Mouse (Mus musculus) c-Kit-positive CD71-negative TER-119-negative erythroid progenitor cells, embryonic 14.5 days (primary cell): ENCODE results near the gene Ndufaf2.

Experiments
- DNase-seq: peaks from one replicate; pipeline ENCODE4 v3.0.0-alpha.2; 2013; ENCODE audit warnings: low read depth

Ndufaf2 gene

DNA sequence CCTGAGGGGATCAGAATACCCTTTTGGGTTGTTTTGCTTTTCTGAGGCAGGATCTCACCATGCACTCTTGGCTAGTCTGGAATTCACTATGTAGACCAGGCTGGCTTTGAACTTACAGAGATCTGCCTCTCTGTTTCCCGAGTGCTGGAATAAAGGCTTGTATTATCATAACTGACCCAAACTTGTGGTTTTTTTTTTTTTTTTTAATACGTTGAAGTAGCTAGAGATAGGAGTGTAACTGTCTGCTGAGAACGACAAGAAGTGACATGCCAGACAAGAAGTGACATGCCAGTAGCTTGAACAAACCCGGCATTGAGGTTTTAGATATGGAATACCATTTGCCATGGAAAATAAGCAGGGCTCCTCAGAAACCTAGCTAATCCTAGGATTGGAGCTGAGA lies 125.6 kb downstream of the Ndufaf2 start:
- no peak for DNase-seq

DNA sequence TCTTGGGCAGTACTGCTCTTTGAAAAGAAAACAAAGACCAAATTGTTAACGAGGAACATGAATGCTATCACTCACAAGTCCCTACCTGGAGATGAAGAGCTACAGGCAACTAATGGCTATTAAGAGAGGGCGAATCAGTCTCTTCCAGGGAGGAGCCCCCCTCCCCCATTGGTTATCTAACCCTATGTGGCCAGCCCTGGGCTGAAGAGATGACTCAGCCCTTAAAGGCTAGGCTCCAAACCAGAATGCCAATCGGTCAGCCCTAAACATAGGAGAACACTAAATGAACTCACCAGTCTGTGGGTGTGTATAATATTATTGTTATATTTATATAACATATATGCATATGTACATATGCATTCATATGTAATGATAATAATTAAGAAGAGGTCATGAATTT lies 132.6 kb downstream of the Ndufaf2 start:
- DNase-seq = no peak

DNA sequence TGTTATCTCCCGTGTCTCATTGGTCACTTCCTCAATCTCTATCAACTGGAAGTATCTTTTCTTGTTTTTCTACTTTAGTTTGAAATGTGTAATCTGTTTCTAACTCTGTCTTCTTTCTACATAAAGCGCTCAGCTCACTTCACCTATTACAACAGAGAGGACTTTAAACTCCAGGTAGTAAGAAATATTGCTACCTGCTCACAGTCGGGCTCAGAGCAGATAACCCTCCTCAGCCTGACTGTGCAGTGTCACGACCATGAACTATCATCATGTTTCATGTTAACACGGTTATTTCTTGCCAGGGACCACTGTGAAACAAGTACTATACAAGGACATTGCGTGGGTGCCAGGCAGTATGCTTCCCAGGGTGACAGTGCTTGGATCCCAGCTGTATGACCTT lies 141.1 kb downstream of the Ndufaf2 start:
- DNase-seq = no peak

DNA sequence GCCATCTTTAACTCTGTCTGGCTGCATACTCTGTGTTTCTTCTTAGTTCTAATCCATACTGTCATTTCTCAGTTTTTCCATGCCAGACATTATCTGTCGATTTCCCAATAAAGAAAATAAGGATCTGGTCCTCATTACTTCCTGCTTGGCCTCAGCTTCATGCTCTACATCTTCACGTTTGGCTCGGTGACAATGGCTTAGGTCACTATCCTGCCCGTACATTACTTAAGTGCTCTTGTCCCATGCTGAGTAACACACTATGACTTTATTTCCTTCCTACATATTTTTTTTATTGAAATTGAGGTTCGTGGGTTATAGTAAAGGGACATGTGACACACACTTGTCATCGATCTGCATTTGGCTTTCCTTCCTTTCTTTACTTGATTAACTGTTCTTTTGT lies 143.3 kb downstream of the Ndufaf2 start:
- no peak for DNase-seq

DNA sequence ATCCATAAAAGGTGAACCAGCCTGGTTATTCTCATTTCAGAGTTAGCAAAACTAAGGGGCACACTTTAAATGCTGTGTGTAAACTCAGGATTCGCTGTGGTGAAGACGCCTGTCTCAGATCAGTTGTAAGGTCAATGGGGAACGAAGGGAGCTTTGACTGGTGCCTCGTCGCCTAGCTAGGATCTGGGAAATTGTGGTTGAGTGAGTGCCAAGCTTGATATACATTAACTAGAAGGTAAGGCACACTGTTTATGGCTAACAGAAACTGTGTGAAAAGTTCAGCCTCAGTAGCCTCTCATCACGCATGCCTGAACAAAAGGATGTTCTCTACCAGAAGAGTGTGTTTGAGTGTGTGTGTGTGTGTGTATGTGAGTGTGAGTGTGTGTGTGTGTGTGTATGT lies 144.6 kb downstream of the Ndufaf2 start:
- no peak for DNase-seq

DNA sequence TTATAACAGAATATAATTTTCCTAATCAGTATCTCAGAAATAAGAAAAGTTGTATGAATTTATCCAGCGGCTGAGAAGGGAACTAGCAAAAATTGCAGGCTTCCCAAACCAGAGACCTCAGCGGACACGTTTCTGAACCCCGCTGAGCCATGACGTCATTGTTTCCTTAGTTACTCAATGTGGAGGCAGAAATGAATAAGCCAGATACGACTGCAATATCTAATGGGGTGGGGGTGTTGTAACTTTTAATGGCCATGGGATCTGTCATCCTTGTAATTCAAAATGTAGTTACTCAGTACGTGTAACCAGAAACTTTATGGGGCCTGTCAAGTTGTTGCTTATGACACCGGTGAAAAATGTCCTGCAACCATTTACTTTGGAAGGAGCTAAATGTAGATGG lies 145.3 kb downstream of the Ndufaf2 start:
- DNase-seq = no peak

DNA sequence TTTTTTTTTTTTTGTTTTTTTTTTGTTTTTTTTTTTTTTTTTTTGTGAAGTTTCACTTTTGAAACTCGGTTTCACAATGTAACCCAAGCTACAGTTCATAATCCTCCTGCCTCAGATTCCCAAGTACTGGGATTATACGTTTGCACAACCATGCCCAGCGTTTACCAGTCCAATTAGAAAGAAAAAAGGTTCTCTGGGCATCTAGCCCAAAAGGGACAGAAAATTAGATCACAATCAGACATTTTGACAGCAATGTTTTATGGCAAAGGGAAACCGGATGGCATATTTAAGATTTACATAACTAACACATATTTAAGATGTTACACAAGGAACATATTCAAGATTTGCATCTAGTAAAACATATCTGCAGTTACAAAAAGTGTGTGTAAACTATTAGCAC lies 150.6 kb downstream of the Ndufaf2 start:
- DNase-seq = no peak

DNA sequence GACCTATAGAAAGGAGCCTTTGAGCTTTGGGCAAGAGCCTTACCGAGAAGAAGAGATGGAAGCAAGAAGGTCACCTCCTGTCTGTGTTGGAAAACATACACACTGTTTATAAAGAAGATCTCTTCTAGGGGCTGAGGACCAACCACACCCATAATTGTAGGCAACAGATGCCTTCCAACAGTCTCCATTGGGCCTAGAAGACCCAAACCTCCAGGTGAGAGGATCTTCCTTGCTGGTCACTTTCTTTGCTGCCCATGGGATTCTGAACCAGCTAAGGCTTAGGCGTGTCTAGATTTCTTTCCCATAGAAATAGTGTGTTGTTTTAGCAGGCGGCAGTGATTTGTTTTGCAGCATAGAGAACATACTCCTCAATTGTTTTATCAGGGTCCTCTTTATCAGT lies 162.1 kb downstream of the Ndufaf2 start:
- DNase-seq = no peak

DNA sequence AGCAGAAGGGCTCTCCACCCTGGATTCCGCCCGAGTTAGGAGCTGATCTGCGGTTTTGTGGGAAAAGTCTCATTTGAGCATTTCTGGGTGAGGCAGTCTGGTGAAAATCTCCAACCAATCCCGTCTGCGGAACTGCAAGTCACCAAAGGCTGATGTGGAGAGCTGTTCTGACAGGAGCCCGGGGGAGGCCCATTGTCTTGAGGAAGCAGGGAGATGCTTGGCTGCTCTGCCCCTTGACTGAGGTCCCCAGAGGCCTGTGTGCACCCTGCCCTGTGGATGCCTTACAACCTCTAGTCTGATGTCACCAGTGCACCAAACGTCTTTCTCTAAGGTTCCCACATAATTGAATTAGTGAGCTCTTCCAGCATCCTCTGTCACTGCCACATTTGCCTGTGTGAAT lies 163.2 kb downstream of the Ndufaf2 start:
- DNase-seq = no peak

DNA sequence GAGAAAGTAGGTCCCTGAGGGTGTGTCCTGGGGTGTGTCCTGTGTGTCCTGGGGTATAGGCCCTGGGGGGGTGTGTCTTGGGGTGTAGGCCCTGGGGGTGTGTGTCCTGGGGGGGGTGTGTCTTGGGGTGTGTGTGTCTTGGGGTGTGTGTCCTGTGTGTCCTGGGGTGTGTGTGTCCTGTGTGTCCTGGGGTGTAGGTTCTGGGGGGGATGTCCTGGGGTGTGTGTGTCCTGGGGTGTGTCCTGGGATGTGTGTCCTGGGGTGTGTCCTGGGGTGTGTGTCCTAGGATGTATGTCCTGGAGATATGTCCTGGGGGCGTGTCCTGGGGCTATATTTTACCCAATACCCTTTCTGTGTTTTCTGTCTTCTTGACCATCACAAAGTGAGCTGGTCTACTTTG lies 165.8 kb downstream of the Ndufaf2 start:
- no peak for DNase-seq

DNA sequence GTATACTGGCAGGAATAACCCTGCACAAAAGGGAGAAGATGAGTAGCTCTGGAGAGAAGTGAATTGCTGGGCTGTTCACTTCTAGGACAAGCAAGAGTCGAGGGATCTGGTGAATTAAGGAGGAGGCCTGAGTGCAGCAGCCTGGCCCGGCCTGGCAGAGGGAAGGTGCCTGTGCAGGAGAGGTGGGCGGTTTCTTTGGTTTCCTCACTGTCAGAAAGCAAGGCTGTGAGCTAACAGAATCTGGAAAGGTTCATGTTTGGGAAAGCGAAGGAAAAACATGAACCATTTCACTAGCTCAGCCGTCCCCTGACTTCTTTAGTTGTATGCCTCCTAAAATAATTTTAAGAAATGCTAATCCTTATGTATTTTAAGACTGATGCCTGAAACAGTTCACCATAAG lies 173.8 kb downstream of the Ndufaf2 start:
- DNase-seq = no peak

DNA sequence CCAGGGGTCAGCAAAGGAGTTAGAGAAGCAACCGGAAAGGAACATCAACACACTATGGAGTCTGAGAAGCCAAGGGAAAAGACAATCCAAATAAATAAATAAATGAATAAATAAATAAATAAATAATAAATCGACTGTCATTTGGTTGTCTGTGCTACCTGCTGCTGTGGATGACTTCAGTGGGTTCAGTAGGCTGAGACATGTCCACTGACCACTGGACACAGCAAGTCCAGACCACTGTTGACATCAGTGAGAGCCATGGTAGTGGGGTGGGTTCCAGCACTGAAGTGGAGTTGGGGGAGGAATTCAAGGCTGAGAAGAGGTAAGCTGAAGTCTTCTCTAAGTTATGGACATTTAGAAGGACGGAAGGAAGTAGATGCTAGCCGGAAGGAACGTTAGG lies 174.2 kb downstream of the Ndufaf2 start:
- DNase-seq = no peak

DNA sequence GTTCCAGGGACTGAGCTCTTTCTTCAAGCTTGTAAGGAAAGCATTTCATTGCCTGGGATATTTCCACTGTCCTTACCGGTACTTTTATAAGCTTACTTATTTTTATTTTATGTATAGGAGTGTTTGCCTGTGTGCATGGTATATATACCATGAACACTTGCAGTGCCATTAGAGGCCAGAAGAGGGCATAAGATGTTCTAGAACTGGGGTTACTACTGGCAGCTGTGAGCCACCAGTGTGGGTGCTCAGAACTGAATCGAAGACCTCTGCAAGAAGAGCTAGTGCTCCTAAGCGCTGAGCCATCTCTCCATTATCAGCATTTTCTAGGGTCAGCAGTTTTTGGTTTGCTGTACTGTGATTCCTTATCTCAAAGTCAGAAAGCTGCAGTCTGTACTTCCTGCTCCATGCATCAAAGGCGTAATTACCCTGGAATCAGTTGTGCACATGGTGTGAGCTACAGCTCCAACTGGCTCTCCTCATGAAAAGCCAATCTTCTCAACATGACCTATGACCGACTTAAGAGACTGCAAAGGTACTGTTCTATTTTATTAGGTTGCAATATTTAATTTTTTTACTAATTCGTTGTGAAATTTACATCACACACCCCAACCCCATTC lies 175.1 kb downstream of the Ndufaf2 start:
- no peak for DNase-seq

DNA sequence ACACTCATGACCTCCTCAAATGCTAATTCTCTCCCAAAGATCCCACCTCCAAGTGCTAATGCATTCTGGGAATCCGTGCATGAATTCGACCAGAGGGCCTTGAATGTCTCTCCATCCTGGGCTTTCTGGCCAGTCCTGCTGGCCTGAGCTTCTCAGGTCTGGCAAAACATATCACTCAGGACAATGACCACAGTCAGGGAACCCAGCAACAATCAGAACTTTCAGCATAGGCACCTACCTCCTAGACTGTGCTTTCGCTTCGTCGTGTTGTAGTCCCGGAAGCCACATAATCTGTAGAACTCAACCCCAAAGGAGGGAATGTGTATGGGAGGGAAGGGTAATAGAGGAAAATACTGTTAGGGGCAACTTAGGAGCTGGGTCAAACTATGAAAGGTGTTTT lies 179.0 kb downstream of the Ndufaf2 start:
- DNase-seq = no peak

DNA sequence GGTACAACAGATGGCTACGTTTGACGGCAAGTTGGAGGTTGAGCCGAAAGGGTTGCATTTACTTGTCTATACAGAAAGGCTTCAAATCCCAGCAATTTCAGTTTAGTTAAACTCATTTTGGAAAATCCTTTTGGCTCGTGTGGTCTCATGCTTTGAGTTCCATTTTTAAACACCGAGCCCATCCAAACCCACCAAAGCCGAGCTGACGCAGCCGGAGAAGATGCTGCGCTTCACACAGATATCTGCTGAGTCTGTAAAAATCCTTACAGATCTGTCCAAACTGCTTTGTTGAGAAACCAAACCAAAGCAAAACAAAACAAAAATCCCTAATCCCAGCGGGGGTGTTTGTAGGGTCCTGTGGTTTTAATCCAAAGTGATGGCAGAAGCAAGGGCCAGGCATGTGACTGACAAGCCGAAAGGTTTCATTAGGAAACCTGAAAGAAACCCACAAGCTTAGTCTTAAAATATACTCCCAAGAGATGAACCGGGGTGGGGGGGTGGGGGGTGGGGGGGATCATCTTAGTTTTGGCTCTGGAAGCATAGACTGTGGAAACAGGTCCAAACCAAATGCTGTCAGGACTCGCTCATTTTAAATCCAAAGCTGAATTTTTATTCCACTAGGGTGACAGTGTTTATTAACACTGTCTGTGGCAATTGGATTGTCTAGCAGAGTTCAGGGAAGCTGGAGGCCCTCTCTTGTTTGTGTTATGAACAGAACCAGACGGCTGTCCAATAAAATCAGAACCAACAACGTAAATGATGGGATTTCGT lies 181.4 kb downstream of the Ndufaf2 start:
- DNase-seq = no peak

DNA sequence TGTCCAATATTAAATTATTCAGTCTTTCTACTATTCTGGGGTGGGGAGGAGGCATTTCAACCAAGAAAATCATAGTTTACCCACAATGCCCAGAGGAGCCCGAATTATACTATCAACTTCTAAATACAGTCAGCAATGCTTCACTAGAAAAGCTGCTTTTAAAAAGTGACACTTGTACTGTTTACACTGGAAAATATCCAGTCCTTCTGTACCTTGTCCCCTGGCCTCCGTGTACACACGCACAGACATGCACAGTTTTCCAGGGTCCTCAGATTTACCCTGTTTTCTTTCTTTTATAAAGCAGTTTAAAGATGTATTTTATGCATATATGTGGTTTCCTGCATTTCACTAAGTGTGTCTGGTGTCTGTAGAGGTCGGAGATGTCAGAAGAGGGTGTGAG lies 186.0 kb downstream of the Ndufaf2 start:
- DNase-seq = no peak

DNA sequence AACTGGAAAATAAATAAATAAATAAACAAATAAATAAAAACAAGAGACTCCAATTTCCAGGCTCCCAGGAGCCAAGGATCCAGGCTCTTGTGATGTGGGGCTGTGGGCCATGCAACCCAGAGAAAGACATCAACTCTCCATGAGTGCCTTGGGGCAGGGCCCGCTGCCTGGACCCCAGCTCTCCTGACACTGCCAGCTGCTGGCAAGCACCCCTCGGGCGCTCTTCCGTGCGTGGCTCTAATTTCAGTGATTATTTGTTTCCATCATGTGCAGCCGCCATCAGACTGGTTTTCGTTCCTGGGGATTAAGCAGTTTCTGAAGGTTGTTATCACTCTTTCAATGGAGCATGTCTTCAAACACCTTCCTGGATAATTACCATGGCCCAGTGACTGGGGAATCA lies 186.6 kb downstream of the Ndufaf2 start:
- no peak for DNase-seq

DNA sequence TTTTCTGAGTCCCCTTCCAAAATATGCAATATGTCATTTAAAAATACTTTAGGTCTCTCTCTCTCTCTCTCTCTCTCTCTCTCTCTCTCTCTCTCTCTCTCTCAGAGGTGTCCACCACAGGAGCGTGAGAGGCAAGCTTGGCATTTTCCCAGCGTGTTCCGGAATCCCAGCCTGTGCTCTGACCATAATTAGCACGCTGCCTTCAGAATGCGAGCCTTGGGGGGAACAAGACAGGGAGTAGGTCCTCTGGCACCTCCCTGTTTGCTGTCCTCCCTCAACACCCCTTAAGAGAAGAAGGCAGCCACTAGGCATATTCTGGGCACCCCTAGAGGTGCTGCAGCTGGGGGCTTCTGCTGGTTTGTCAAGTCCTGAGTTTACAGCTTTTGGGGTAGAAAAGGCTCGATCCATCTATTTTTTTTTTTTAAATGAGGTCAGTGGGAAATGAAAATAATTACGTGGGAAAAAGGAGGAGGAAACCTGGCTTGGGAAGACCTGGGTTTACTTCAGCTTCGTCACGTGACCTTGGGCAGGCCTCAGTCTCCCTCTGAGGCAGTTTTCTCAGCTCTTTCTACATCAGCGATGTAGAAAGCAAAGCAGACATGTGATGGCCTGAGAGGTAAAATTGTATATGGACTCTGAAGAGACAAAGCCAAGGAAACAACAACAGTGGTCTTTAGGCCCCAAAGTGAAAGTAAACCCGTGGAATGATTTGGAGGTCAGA lies 187.8 kb downstream of the Ndufaf2 start:
- no peak for DNase-seq

DNA sequence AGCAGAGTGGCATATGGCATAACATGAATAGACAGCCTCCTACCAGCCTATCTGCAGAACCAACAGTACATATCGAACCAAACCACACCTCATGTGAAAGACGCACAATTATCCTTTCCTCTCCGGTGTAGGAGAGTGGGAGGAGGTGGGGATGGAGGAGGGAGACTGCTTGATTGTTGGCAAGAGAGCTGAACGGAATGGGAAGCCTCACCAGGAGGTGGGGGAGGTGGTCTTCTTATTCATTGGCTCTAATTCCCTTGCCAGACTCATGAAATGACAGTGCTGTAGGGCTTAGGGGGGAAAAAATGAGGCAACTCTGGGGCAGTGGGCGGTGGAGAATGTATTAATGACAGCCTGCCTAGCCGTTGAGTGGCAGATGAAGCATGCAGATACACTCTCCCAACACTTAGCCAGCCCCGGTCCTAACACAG lies 188.4 kb downstream of the Ndufaf2 start:
- no peak for DNase-seq

DNA sequence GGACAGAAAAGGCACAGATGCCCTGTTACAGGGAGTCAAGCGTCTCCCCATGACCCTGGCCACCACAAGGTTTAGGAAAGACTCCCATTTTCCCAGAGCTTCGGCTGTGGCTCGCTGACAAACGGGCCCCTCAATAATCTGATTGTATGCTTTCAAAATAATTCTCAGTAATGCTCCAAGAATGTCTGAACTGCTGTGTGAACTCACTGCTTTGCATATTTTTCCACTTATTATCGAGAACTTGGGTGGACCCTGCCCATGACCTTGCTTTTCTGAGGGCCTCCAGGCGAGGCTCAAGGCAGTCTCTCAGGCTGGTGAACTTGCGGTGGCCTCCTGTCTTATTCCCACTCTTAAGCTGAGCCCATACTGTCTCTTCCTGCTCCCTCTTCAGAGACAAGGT lies 193.8 kb downstream of the Ndufaf2 start:
- no peak for DNase-seq

DNA sequence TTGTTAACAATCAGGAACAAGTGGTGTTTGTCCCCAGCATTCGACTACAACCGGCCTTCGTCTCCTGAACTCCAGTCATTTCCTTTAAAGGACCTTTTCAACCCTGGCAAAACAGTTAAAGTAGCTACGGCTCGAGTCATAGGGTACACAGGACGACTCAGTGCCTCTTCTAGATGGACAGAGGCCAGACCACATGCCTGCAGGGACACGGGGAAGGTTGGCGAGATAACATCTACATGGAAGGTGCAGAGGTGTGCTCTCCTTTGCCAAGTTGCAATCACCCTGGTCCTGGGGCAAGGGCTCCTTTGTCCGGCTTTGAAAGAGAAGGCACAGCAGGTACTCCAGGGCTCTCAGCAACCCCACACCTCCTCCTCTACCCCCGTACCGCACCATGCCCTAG lies 195.0 kb downstream of the Ndufaf2 start:
- DNase-seq = no peak

DNA sequence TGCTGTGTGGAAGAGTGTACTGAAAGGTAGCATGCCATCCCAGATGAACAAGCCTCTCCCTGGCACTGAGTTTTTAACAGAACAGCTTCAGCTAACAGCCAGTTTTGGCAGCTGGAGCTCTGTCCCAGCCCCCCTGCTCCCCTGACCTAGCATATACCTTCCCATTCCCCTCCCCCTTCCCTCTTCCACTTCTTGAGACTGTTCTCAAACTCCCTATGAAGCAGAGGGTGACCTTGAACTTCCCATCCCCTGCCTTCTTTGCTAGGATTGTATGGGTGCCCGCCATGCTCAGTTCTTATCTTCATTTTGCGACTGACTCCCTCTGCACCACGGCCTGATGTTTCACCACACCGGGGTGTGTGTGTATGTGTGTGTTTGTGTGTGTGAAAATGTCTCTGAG lies 195.7 kb downstream of the Ndufaf2 start:
- no peak for DNase-seq

DNA sequence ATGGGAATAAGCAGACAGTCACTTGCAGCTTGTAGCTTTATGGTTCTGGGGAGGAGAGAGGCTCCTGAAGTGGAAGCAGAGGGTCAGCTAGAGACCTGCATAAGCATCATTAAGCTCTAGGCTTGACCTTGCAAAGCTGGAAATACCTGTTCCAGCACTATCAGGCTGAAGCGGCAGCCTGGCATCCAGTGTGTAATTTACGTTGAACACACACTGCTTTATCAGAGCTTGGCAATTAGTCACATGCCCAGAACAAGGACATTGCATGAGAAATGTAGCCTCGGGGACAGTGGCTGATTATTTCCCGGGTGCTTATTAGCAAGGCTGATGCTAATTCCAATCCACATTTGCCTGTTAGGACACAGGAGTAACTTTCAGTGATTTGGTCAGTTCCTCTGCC lies 196.5 kb downstream of the Ndufaf2 start:
- no peak for DNase-seq
